Mouse (Mus musculus) kidney, embryonic 14.5 days (tissue): ENCODE results near the gene Wdpcp. TPM values are rescaled to one million over a fixed set of nuclear protein-coding genes. Genes with fewer than 3 reads are reported as not detected.

ENCODE experiments used
- ATAC-seq: fragments of 200-750 bp; cut with Nextera tagmentation; 2 replicates; pipeline ENCODE4 v1.8.0; 2017; ENCODE audit warnings: moderate number of reproducible peaks, mild to moderate bottlenecking, moderate TSS enrichment, moderate library complexity; ENCODE audit not compliant: low FRiP score, low TSS enrichment
- H3K27ac ChIP-seq: fragments of 300-500 bp; sonication (generic); 2 replicates; pipeline ENCODE4 v1.5.1; 2014; ENCODE audit warnings: low read depth, mild to moderate bottlenecking, low read length, moderate library complexity, mixed read lengths
- H3K27me3 ChIP-seq: fragments of 300-500 bp; sonication (generic); 2 replicates; pipeline ENCODE4 v1.6.1; 2014; ENCODE audit warnings: mild to moderate bottlenecking, low read length; ENCODE audit not compliant: control insufficient read depth, insufficient read depth
- H3K36me3 ChIP-seq: fragments of 300-500 bp; sonication (generic); 2 replicates; pipeline ENCODE4 v1.6.1; 2014; ENCODE audit warnings: low read length, mixed read lengths; ENCODE audit not compliant: control insufficient read depth, insufficient read depth
- H3K4me1 ChIP-seq: fragments of 300-500 bp; sonication (generic); 2 replicates; pipeline ENCODE4 v1.6.1; 2014; ENCODE audit warnings: low read length, mixed read lengths; ENCODE audit not compliant: control insufficient read depth, insufficient read depth
- H3K4me2 ChIP-seq: fragments of 300-500 bp; sonication (generic); replicated peaks from 2 replicates; pipeline ENCODE4 v1.6.1; 2014; ENCODE audit warnings: low read depth, mild to moderate bottlenecking, low read length
- H3K4me3 ChIP-seq: fragments of 300-500 bp; sonication (generic); 2 replicates; pipeline ENCODE4 v1.5.1; 2014; ENCODE audit warnings: mild to moderate bottlenecking, low read length
- H3K9ac ChIP-seq: fragments of 300-500 bp; sonication (generic); 2 replicates; pipeline ENCODE4 v1.6.1; 2014; ENCODE audit warnings: low read depth, mild to moderate bottlenecking, low read length, moderate library complexity
- H3K9me3 ChIP-seq: fragments of 300-500 bp; sonication (generic); 2 replicates; pipeline ENCODE4 v1.6.1; 2016; ENCODE audit warnings: low read length; ENCODE audit not compliant: control insufficient read depth
- WGBS: fragments of 180-500 bp; shearing (Covaris S2); extraction: QIAGEN DNeasy Blood & Tissue Kit; methylation state at CpG from one replicate; pipeline ENCODE4 v1.1.7; 2014; 5-methylcytosine and 5-hydroxymethylcytosine counted together
- polyA plus RNA-seq: library from polyadenylated mRNA; unstranded; fragments of >200 nt; fragmentation: Nextera tagmentation; extraction: Ambion mirVana; gene quantifications from 2 replicates; pipeline ENCODE4 v1.2.1, GENCODE M21; 2014

The Wdpcp gene
- polyA plus RNA-seq, 1 experiment from 2014 or later = 11.4 TPM

GRCm38 (mm10) chr11:21688441-21688840 is 116.4 kb downstream of the Wdpcp start:
- no peak overlapping the region for H3K4me2 ChIP-seq
- no peak overlapping the region for H3K27ac ChIP-seq
- H3K4me3 ChIP-seq = no peak overlapping the region
- H3K9me3 ChIP-seq = no peaks in the 10 kb centered on the region
- no peaks in the 10 kb centered on the region for H3K36me3 ChIP-seq
- WGBS = 84% methylated on average over 6 of the region's 6 CpGs
- no peak overlapping the region for H3K9ac ChIP-seq
- no peak for ATAC-seq
- no peaks in the 10 kb centered on the region for H3K27me3 ChIP-seq
- no peaks in the 10 kb centered on the region for H3K4me1 ChIP-seq

DNA sequence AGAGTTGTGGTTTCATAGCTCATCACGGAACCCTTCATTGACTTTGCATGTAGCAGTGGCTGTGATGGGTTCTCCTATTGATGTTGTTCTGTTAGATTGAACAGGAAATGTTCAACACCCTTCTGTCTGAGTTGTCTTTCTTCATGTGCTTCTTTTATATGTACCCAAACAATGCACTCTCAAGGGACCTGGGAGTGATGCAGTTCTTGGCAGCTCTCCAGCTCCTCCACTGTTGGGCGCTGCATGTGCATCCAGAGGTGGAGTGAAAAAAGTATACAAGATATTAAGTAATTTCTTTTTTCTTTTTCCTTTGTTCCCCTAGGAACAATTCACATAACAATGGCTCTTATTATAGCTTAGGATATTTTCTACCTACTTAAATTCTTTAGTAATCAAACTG is 118.7 kb downstream of the Wdpcp start:
- WGBS = 84% methylated on average over 2 of the region's 2 CpGs
- no peak overlapping the region for H3K27ac ChIP-seq
- no peak for ATAC-seq

DNA sequence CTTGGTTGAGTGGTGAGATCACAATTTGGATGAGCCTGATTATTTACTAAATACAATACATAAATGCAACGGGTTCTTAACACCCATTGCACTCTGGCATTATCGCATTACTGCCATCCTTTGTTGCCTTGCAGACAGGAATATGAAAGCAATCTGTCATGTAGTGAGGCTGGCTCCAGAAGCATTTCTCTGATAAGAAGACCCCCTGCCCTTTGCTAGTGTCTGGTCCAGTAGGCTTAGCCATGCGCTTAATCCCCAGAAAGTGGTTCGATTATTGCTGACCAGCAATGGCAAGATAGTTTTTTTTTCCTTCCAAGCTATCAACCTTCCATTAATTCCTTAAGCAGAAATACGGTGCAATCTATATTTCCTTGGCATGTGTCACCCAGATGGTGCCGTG is 122.1 kb downstream of the Wdpcp start:
- Histone ChIP-seq H3K27ac (no peak overlapping the region), H3K4me1 (no peaks in the 10 kb centered on the region)

More for the DNA sequence above, 118.7 kb downstream of the Wdpcp start:
- Histone ChIP-seq H3K4me2 (no peak overlapping the region), H3K9ac (no peak overlapping the region), H3K27me3 (no peaks in the 10 kb centered on the region), H3K36me3 (no peaks in the 10 kb centered on the region), H3K4me1 (no peaks in the 10 kb centered on the region), H3K9me3 (no peaks in the 10 kb centered on the region), H3K4me3 (no peak overlapping the region)

GRCm38 (mm10) chr11:21697642-21698041 is 125.6 kb downstream of the Wdpcp start:
- Histone ChIP-seq H3K36me3 (no peaks in the 10 kb centered on the region), H3K9me3 (no peaks in the 10 kb centered on the region), H3K9ac (no peak overlapping the region), H3K4me3 (no peak overlapping the region), H3K27ac (no peak overlapping the region), H3K4me2 (no peak overlapping the region), H3K27me3 (no peaks in the 10 kb centered on the region), H3K4me1 (no peaks in the 10 kb centered on the region)
- ATAC-seq = no peak
- WGBS = 79% methylated on average over 3 of the region's 3 CpGs

More for the DNA sequence above, 122.1 kb downstream of the Wdpcp start:
- no peak overlapping the region for H3K4me3 ChIP-seq
- no peaks in the 10 kb centered on the region for H3K36me3 ChIP-seq
- WGBS = 91% methylated on average over 6 of the region's 6 CpGs
- H3K27me3 ChIP-seq = no peaks in the 10 kb centered on the region
- no peaks in the 10 kb centered on the region for H3K9me3 ChIP-seq
- no peak overlapping the region for H3K4me2 ChIP-seq
- no peak overlapping the region for H3K9ac ChIP-seq
- ATAC-seq = no peak

GRCm38 (mm10) chr11:21713508-21713907 is 141.5 kb downstream of the Wdpcp start:
- Histone ChIP-seq H3K4me3 (no peak overlapping the region), H3K4me1 (no peaks in the 10 kb centered on the region), H3K4me2 (no peak overlapping the region), H3K27me3 (no peaks in the 10 kb centered on the region), H3K36me3 (no peaks in the 10 kb centered on the region), H3K27ac (no peak overlapping the region), H3K9me3 (no peaks in the 10 kb centered on the region), H3K9ac (no peak overlapping the region)
- ATAC-seq = no peak

DNA sequence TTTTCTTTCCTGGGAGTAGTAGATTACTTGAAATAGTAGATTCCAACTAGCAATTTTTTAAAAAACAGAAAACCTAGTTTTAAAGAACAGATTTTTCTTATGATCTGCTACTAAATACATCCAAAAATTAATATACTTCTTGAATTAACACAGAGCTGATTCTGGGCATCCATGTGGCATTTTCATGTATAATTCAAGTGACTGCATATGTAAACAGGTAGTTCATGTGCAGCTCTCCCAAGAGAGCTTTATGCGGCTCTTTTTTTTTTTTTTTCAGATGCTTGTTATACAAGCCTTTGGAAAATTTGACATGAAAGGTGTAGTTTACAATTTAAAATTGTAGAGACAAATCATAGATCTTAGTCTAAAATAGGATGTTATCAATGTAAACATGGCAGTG is 142.0 kb downstream of the Wdpcp start:
- Histone ChIP-seq H3K4me1 (no peaks in the 10 kb centered on the region), H3K9me3 (no peaks in the 10 kb centered on the region), H3K4me3 (no peak overlapping the region), H3K4me2 (no peak overlapping the region), H3K9ac (no peak overlapping the region), H3K27me3 (no peaks in the 10 kb centered on the region), H3K36me3 (no peaks in the 10 kb centered on the region), H3K27ac (no peak overlapping the region)
- WGBS = 100% methylated on average over 1 of the region's 1 CpGs
- ATAC-seq = no peak

DNA sequence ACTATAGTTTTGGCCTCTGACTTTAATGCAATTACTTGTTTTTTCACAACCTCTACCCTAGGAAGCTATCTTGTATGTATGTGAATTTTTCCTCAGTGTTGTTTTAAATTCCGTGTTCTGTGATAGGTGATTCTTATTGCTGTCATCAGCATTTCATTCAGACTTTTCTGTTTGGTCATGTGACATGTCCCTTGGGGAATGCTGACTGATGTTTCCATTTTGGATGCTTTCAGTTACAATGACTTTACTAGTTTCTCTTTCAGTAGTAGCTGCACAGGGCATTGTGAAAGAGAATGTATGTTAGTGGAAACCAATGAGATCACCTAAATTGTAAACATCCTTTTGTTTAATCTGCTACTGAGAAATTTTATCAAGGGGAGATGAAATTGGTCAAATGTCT is 154.3 kb downstream of the Wdpcp start:
- no peak for ATAC-seq
- Histone ChIP-seq H3K36me3 (no peaks in the 10 kb centered on the region), H3K9ac (no peak overlapping the region), H3K4me2 (no peak overlapping the region), H3K9me3 (no peaks in the 10 kb centered on the region), H3K4me1 (no peaks in the 10 kb centered on the region), H3K27ac (no peak overlapping the region), H3K4me3 (no peak overlapping the region), H3K27me3 (no peaks in the 10 kb centered on the region)
- WGBS = 71% methylated on average over 1 of the region's 1 CpGs

DNA sequence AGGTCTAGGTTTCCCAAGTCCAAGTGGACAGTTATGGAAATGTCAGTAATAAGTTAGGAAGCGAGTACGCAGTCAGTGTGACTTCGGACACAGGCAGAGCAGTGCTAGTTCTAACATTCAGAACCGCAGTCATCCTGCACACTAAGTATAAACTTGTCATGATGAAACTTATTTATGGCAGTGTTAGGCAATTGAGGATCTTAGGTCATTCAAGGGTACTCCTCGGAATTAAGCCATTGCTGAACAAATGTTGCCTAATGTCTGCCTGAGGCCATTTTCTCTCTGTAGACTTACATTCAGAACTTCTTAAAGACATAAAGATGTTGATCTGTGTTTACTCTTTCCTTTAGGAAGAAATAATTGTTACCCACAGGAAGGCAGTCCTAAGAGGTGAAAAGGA is 157.0 kb downstream of the Wdpcp start:
- 61% methylated on average over 5 of the region's 5 CpGs for WGBS
- H3K9ac ChIP-seq = no peak overlapping the region
- no peak for ATAC-seq
- no peaks in the 10 kb centered on the region for H3K9me3 ChIP-seq
- H3K27ac ChIP-seq = no peak overlapping the region
- H3K27me3 ChIP-seq = no peaks in the 10 kb centered on the region
- no peaks in the 10 kb centered on the region for H3K36me3 ChIP-seq
- no peak overlapping the region for H3K4me3 ChIP-seq
- H3K4me1 ChIP-seq = no peaks in the 10 kb centered on the region
- H3K4me2 ChIP-seq = no peak overlapping the region

DNA sequence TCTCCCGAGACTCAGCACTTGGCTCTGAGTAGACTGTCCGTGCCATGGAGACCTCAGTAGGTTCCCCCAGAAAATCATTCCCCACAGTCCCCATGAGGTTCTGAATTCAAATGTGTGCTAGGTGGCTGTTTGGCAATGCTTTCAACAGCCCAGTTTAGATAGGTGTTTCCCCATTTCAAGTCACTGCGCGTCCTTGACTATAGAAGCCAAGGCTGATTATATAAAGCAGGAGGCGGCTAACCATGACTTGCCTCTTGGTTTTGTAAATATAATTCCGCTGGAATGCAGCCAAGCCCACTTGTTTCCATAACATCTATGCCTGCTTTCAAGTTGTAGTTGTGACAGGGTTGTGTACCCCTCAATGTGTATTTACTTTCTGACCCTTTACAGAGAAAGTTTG is 157.9 kb downstream of the Wdpcp start:
- no peak overlapping the region for H3K4me3 ChIP-seq
- ATAC-seq = no peak
- no peak overlapping the region for H3K9ac ChIP-seq
- no peaks in the 10 kb centered on the region for H3K36me3 ChIP-seq
- H3K4me1 ChIP-seq = no peaks in the 10 kb centered on the region
- H3K4me2 ChIP-seq = no peak overlapping the region
- H3K9me3 ChIP-seq = no peaks in the 10 kb centered on the region
- H3K27me3 ChIP-seq = no peaks in the 10 kb centered on the region
- WGBS = 89% methylated on average over 6 of the region's 6 CpGs
- no peak overlapping the region for H3K27ac ChIP-seq

DNA sequence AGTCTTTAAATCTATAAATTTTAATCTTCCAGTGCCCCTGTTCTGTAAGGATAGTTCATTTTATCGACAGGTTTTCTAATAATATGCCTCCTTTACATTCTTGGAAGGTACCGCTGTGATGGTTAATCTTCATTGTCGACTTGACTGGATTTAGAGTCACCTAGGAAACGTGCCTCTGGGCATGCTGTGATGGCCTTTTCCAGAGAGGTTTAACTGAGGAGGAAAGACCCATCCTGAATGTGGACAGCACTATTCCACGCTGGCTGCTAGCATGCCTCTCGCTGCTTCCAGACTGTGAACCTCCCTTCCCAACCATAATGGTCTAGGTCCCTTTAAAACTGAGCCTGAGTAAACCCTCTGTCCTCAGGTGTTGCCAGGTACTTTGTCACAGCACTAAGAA is 163.2 kb downstream of the Wdpcp start:
- Histone ChIP-seq H3K4me2 (no peak overlapping the region), H3K27ac (no peak overlapping the region), H3K36me3 (no peaks in the 10 kb centered on the region), H3K27me3 (no peaks in the 10 kb centered on the region), H3K9ac (no peak overlapping the region), H3K4me3 (no peak overlapping the region), H3K9me3 (no peaks in the 10 kb centered on the region), H3K4me1 (no peaks in the 10 kb centered on the region)
- WGBS = 71% methylated on average over 6 of the region's 6 CpGs
- ATAC-seq = no peak
